Mouse (Mus musculus): ENCODE measurements around the gene Cxcr4. TPM values are rescaled to one million over a fixed set of nuclear protein-coding genes. Genes with fewer than 3 reads are reported as not detected.

The Cxcr4 gene
- total RNA-seq, 2 experiments from 2014 or later, result 20.4 to 24.2 TPM

Other genes starting within 250 kb of the Cxcr4 start
- 10 to 100 TPM; 47.1 to 48.2 TPM for gene Mcm6, start 232.6 kb downstream of the Cxcr4 start, total RNA-seq (2021)
- 10 to 100 TPM; 78.9 to 79.1 TPM for gene Dars, start 174.9 kb downstream of the Cxcr4 start, total RNA-seq (2021)

All from gastrocnemius, postnatal 4 days (tissue).